Mouse (Mus musculus) right cerebral cortex, postnatal 36 days (tissue): ENCODE data around the gene 4933406M09Rik.

Experiments used
- DNase-seq, 2 experiments: peaks; one replicate each; pipeline ENCODE4 v3.0.0; 2022; ENCODE audit warnings: low spot score in 2 of 2, mixed read lengths in 1 of 2

The 4933406M09Rik gene

DNA sequence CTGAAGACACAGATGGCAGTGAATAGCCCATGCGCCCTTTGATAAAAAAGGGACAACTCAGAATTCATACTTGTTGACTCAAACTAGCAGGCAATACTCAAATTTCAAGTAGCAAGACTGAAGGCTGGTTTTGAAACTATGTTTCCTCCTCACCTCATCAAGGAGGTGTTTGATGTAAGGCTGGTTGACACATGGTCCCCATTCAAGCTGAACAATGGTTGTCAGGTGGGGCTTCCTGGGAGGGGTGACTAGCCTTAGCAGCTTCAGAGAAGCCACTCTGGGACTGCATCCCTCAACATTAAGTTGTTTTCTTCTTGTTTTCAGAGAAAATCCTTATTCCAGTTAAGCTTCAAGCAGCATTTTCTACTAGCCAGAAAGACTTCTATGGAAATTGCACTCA, at the start of gene 4933406M09Rik:
TSS of gene 4933406M09Rik (plus strand) at position 275 of the 400 bp plus-strand sequence.
- no peak for DNase-seq

GRCm38 (mm10) chr1:134336958-134337710, 48.6 kb upstream of the 4933406M09Rik start:
- DNase-seq, result no peak

GRCm38 (mm10) chr1:134339162-134339561, 46.6 kb upstream of the 4933406M09Rik start:
- DNase-seq, result no peak

DNA sequence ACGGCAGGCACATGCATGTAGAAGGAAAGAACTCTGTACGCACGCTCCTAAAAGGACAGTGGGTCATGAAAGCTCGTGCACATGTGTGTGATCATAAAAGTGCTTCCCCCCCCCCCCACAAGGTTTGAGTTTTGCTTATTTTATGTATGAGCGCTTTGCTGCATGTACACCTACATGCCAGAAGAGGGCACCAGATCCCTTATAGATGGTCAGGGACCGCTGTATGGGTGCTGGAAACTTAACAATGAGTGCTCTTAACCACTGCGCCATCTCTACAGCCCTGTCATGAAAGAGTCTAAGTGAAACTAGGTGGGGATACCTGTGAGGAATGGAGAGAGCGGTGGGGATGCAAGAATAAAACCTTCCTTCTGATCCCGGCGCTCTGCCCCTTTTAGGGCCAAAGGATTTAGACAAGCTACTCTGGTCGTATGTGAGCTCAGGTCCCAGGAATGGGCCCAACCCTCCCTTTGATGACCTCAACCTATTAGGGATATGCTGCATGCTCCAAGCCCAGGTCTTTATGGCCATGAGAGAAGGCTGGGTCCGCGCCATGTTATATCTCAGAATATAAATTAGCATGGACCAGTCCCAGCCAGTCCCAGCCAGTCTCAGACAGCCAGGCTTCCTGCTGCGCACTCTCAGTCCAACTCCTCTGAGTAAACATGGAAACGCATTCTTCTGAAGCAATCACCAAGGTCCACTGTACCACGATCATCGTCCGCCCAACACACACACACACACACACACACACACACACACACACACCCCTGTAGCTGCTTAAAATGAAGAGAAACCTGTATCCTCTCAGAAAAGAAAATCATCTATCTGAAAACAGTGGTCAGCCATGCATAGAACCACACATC, 45.8 kb upstream of the 4933406M09Rik start:
- no peak for DNase-seq

GRCm38 (mm10) chr1:134341641-134342277, 44.0 kb upstream of the 4933406M09Rik start:
- no peak for DNase-seq

GRCm38 (mm10) chr1:134342278-134342664, 43.5 kb upstream of the 4933406M09Rik start:
- no peak for DNase-seq

DNA sequence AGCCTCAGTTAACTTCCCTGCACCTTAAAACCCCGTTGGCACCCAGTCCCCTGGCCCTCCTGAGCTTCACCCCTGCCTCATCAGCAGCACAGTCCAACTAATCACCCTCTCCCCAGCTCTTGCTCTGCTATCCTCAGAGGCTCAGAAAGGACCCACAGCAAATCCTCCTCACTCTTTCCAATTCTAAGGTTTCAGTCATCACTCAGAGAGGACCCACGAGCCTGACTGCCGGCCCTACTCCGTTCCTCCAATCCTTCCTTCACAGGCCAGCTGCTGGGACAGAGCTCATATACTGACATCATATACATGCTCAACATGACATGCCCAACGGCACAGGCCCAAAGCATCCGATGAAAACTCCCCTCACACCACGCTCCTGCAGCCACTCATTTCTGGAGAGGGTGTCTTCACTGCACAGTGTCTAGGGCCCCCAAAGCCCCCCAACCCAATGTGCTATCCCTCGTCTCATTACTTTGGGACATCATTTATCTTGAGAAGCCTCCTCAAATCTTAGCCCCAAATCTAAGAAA, 42.9 kb upstream of the 4933406M09Rik start:
- DNase-seq, result no peak

- DNase-seq, result no peak
These were observed 42.2 kb upstream of the 4933406M09Rik start for GRCm38 (mm10) chr1:134343567-134343966.

- peak; percentile 78 to 86 for DNase-seq
These were observed 41.5 kb upstream of the 4933406M09Rik start for GRCm38 (mm10) chr1:134344005-134344950.

DNA sequence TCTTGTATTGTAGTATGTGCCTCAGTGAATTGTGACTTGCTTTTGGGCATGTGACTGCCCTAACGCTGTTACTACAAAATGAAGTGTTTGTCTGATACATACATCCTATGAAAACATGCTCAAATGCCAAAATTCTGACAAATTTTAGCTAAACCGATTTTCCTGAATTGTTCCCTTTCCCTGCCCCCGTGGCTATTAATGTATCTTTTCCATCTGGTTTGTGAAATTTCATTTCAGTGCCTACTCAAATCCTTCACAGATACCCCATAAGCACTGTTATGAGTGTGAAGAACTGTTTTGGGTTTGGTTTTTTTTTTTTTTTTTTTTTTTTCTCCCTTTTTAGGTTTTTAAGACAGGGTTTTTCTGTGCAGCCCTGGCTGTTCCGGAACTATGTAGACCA, 40.7 kb upstream of the 4933406M09Rik start:
- no peak for DNase-seq

GRCm38 (mm10) chr1:134347791-134348190, 37.9 kb upstream of the 4933406M09Rik start:
- DNase-seq, result no peak

- DNase-seq, result no peak
These were observed 32.4 kb upstream of the 4933406M09Rik start for GRCm38 (mm10) chr1:134353326-134353725.

DNA sequence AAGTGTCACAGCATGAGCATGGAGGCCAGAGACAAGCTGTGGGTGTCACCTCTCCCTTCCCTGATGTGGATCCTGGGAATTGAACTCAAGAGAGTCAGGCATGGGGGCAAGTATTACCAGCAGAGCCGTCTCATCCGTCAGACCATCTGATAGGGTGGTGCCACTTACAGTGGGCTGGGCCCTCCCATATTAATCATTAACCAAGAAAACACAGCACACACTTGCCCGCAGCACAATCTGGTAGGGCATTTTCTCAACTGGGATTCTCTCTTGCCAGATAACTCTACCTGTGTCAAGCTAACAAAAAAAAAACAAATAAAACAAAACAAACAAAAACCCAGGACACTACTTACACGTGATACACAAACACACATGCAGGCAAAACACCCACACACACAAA, 28.3 kb upstream of the 4933406M09Rik start:
- DNase-seq, result no peak

GRCm38 (mm10) chr1:134360656-134361055, 25.1 kb upstream of the 4933406M09Rik start:
- no peak for DNase-seq

DNA sequence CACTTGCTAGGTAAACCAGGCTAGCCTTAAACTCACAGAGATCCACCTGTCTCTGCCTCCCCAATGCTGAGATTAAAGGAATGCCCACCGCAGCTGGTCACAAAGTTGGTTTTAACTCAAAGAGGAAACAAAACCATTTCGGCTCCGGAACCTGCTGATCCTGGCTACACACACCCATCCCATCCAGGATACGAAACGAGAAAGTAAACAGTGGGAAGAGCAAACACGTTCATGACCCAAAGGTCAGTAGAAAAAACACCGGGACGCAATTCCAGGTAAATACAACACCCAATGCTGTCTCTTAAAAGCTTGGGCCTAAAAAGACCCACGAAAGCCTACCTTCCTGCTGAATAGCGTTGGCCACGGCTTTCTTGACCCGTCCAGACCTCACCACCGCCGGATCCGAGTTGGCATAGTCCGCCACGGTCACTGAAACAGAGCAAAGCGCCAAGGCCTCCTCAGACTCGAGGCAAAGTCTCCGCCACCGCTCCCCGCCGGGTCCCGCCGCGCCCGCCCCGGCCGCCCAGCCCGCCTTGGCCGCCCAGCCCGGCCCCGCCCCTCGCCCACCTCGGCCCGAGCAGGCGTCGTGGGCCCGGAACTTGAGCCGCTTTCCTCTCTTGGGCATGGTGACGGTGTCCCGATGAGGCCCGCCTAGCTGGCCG, 24.4 kb upstream of the 4933406M09Rik start:
- DNase-seq, result no peak

DNA sequence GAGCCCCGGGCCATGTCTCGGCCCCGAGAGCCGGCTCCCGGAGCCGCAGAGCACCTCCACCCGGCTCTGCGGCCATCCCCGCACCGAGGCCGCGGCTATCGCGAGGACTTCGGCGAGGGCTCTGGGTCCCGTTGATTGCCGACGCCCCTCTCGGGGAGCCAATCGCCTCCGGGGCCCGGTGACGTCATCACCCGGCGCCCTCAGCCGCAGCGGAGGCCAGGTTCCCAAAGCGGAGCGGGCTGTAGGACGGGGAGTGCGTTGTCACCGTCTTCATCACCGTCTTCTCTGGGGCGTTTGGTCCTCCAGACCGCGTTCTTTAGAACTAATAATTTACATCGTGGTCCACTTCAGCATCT, 23.9 kb upstream of the 4933406M09Rik start, which contains the start of gene Tmem183a:
TSS of gene Tmem183a (minus strand) at position 123 of the 356 bp plus-strand sequence.
- DNase-seq, result peak; percentile 92

GRCm38 (mm10) chr1:134363194-134363593, 22.5 kb upstream of the 4933406M09Rik start:
- DNase-seq, result no peak

DNA sequence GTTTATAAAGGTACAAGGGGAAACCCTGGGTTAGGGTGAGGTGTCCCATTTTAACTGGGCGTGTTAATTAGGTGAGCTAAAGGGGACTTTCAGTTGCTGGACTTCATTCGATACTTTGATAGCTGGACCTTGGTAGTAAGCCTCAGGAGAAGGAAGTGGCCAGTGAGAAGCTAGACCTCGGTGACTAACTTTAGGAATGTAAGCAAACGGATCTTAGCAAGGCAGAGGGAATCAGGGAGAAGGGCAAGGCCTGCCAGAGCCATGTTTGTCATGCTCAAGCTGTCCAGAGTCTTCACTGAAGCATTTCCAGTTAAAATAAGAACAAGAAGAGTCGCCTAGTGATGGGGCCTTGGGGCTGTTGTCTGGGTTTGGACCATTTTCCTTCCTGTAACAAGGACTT, 20.2 kb upstream of the 4933406M09Rik start:
- DNase-seq, result no peak

DNA sequence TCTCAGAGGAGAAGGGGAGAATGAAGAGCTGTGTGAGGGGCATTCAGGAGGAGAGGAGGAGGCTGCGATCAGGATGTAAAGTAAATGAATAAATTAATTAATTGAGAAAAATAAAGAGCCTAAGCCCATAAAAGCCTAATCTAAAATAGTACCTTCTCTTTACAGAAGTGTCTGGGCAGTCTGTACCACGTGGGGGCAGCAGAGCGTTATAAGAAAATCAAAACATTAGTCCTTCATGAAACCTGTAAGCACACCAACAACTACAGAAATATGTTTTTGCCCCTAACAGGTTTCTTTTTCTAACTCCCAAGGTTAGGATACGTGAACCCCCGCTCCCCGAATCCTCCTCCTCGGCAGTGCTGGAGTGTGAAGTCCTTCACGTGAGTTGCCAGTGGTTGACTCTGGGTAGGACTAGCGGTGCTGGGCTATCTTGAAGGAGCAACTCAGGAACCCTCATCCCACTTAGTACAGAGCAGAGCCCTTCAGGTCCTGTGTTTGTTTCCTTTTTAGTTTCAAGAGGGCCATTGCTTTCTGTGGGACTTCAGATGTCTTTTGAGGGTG, 16.9 kb upstream of the 4933406M09Rik start:
- DNase-seq, result peak; percentile 17 to 49

DNA sequence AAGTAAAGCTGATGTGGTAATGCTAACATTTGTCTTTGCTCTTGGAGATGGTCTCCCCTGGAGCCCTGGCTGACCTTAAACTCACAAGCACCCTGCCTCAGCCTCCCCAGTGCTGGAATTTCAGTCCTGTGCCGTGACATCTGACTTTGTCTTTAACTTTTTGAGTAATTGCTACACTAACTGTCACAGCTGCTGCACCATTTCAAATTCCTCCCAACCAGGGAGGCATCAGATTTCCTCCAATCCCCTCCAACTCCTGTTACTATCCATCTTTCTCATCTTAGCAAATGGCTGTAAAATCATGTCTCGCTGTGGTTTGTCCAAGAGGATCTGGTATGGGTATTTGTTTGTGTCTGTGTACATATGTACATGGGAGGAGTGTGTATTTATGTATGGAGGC, 11.6 kb upstream of the 4933406M09Rik start:
- DNase-seq, result no peak
